Comparison of ENCODE assay signal across 10 mouse cellular contexts in the genomic region with DNA sequence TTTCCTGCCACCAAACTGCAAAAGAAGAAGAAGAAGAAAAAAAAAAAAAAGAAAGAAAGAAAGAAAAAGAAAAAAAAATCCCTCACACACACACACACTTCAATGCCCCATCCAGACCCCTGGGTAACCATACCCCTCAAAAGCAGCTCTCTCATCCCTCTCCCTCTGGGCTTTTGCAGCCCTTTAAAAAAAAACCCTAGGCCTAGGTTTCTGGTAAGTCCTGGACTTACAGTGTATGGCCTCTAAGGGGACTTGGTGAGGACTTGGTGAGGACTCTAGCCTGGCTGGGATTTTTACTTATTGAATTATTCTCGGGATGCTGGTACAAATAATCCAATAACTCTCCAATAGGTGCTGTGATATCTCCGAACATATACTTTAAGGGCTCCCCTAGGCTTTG. TPM values are rescaled to one million over a fixed set of nuclear protein-coding genes. Genes with fewer than 3 reads are reported as not detected.
DNase-seq lines count a peak whose midpoint lies in the region; ATAC-seq and TF ChIP-seq lines count a peak whose summit lies in the region.
"Had no signal": no experiment of that assay in that cellular context is flagged by ENCODE, and none has a peak within 500 bp of the region (broad histone marks: within the 10 kb centered on the region; RNA-seq: fewer than 3 reads in every experiment).

No protein-coding gene starts in this region.

- no peak for ATAC-seq in lung, embryonic 15.5 days (ENCODE audit: borderline replicate concordance, extremely low read depth, low FRiP score, low TSS enrichment)
- no peak for ATAC-seq in forebrain, embryonic 15.5 days (replicated peaks)
- ATAC-seq in liver, embryonic 11.5 days (replicated peaks; ENCODE audit: low FRiP score): no peak
- ATAC-seq in stomach, embryonic 16.5 days (ENCODE audit: insufficient read depth, low FRiP score): no peak

- DNase-seq in lung, postnatal 36 days: no peak
- DNase-seq in liver, embryonic 11.5 days (ENCODE audit: low spot score): no peak
- DNase-seq in kidney, postnatal 25 days: no peak
- DNase-seq in thymus, adult 18-20 months: no peak
- DNase-seq in left cerebral cortex, adult 2 months (ENCODE audit: extremely low spot score in 1 of 2, low spot score in 2 of 2): no peak
- DNase-seq: gastrocnemius, postnatal 25 days had no signal

- H3K27me3 ChIP-seq in lung, embryonic 15.5 days: peaks cover 8% of the 10 kb centered on the region; the same call in 1 of the 2 replicates
- no peaks in the 10 kb centered on the region for H3K27me3 ChIP-seq in forebrain, embryonic 15.5 days
- H3K27me3 ChIP-seq in liver, embryonic 11.5 days (replicated peaks; ENCODE audit: control insufficient read depth, insufficient read depth, low read length): peaks cover 11% of the 10 kb centered on the region
- peaks cover 5% of the 10 kb centered on the region for H3K27me3 ChIP-seq in stomach, embryonic 16.5 days (ENCODE audit: control insufficient read depth, insufficient read depth, low read length)

- peak overlapping the region; percentile 57 for H3K4me2 ChIP-seq in lung, embryonic 15.5 days
- H3K4me2 ChIP-seq in forebrain, embryonic 15.5 days (replicated peaks): peak overlapping the region; percentile 57
- H3K4me2 ChIP-seq in liver, embryonic 11.5 days: peak overlapping the region; percentile 67
- H3K4me2 ChIP-seq in stomach, embryonic 16.5 days (ENCODE audit: low read depth, low read length): peak overlapping the region; percentile 53

- H3K27ac ChIP-seq in lung, embryonic 15.5 days: no peak overlapping the region
- no peak overlapping the region for H3K27ac ChIP-seq in forebrain, embryonic 15.5 days (replicated peaks)
- H3K27ac ChIP-seq in liver, embryonic 11.5 days (ENCODE audit: low read depth, low read length): no peak overlapping the region
- H3K27ac ChIP-seq in stomach, embryonic 16.5 days (ENCODE audit: low read length): no peak overlapping the region
- no peak overlapping the region for H3K27ac ChIP-seq in left cerebral cortex, adult 2 months

- intact Hi-C loops in left cerebral cortex, adult 2 months (cut with DNase I): no loop called here

- no peaks in the 10 kb centered on the region for H3K4me1 ChIP-seq in lung, embryonic 15.5 days
- H3K4me1 ChIP-seq in forebrain, embryonic 15.5 days: no peaks in the 10 kb centered on the region
- no peaks in the 10 kb centered on the region for H3K4me1 ChIP-seq in liver, embryonic 11.5 days (replicated peaks; ENCODE audit: control insufficient read depth, insufficient read depth, low read length)
- H3K4me1 ChIP-seq in stomach, embryonic 16.5 days (ENCODE audit: control insufficient read depth, insufficient read depth, low read length): no peaks in the 10 kb centered on the region

- H3K4me3 ChIP-seq in lung, embryonic 15.5 days: peak overlapping the region; percentile 34; the same call in 1 of the 2 replicates
- H3K4me3 ChIP-seq in forebrain, embryonic 15.5 days: peak overlapping the region; percentile 43
- no peak overlapping the region; the same call in 1 of the 2 replicates for H3K4me3 ChIP-seq in liver, embryonic 11.5 days (ENCODE audit: low read depth, low read length)
- H3K4me3 ChIP-seq in stomach, embryonic 16.5 days (replicated peaks; ENCODE audit: low read length): peak overlapping the region; percentile 35; the same call in 1 of the 2 replicates
- H3K4me3 ChIP-seq in left cerebral cortex, adult 2 months: no peak overlapping the region

- WGBS in lung, embryonic 15.5 days: 57% methylated on average over 2 of the region's 2 CpGs
- WGBS in forebrain, embryonic 15.5 days: 79% methylated on average over 2 of the region's 2 CpGs
- WGBS in liver, embryonic 11.5 days: 70% methylated on average over 2 of the region's 2 CpGs
- WGBS in stomach, embryonic 16.5 days: 57% methylated on average over 2 of the region's 2 CpGs

- no peaks in the 10 kb centered on the region for H3K36me3 ChIP-seq in lung, embryonic 15.5 days
- no peaks in the 10 kb centered on the region for H3K36me3 ChIP-seq in forebrain, embryonic 15.5 days
- H3K36me3 ChIP-seq in liver, embryonic 11.5 days (ENCODE audit: control insufficient read depth, insufficient read depth, low read length): no peaks in the 10 kb centered on the region
- no peaks in the 10 kb centered on the region for H3K36me3 ChIP-seq in stomach, embryonic 16.5 days (ENCODE audit: control insufficient read depth, insufficient read depth, low read length)
- H3K36me3 ChIP-seq: G1E had no signal

- no peak for TF ChIP-seq CTCF in left cerebral cortex, adult 2 months (IDR thresholded peaks at IDR 0.05)

- peak overlapping the region; percentile 31; the same call in 1 of the 2 replicates for H3K9ac ChIP-seq in lung, embryonic 15.5 days
- peak overlapping the region; percentile 37; the same call in 1 of the 2 replicates for H3K9ac ChIP-seq in forebrain, embryonic 15.5 days (replicated peaks)
- no peak overlapping the region; the same call in 1 of the 2 replicates for H3K9ac ChIP-seq in liver, embryonic 11.5 days (ENCODE audit: low read depth, low read length)
- peak overlapping the region; percentile 65 for H3K9ac ChIP-seq in stomach, embryonic 16.5 days (ENCODE audit: low read length)

- no peaks in the 10 kb centered on the region for H3K9me3 ChIP-seq in lung, embryonic 15.5 days
- no peaks in the 10 kb centered on the region for H3K9me3 ChIP-seq in forebrain, embryonic 15.5 days
- H3K9me3 ChIP-seq in liver, embryonic 11.5 days (ENCODE audit: control insufficient read depth, low read length): no peaks in the 10 kb centered on the region
- no peaks in the 10 kb centered on the region for H3K9me3 ChIP-seq in stomach, embryonic 16.5 days (replicated peaks; ENCODE audit: control insufficient read depth, low read length)
- H3K9me3 ChIP-seq: G1E had no signal

RNA-seq across cellular contexts. Expression of gene Spin4, which starts 35.6 kb away (rescaled TPM):
- polyA plus RNA-seq in lung, embryonic 15.5 days (2015; fragmentation: Nextera tagmentation; extraction: Ambion mirVana): 9.2 TPM in 2 replicates
- 4.1 and 4.3 TPM in 2 replicates for polyA plus RNA-seq in forebrain, embryonic 15.5 days (2015; fragmentation: Nextera tagmentation; extraction: Ambion mirVana)
- polyA plus RNA-seq in liver, embryonic 11.5 days (2014; fragmentation: Nextera tagmentation; extraction: Ambion mirVana): 3.2 and 4.4 TPM in 2 replicates
- 9.6 and 10.2 TPM in 2 replicates for polyA plus RNA-seq in stomach, embryonic 16.5 days (2015; fragmentation: Nextera tagmentation; extraction: Ambion mirVana)
- under 1 TPM; 0.38 to 0.65 TPM for total RNA-seq in left cerebral cortex, adult 2 months (2021)

Comparison
In these comparisons a context has a peak if more than half of its experiments do, and no peak if none do; other contexts are left out.
1. H3K4me3 ChIP-seq: peak in lung, embryonic 15.5 days (single experiment), forebrain, embryonic 15.5 days (single experiment) and stomach, embryonic 16.5 days (single experiment); none in liver, embryonic 11.5 days (single experiment) and left cerebral cortex, adult 2 months (single experiment).
2. Peak in every context shown above with its lines, with median percentiles within 50 percentile points of each other: H3K4me2 ChIP-seq.